ENCODE assay signal across 8 mouse cellular contexts in genomic region chr17:80060828-80061782, GRCm38 (mm10). TPM values are rescaled to one million over a fixed set of nuclear protein-coding genes. Genes with fewer than 3 reads are reported as not detected.
DNase-seq lines count a peak whose midpoint lies in the region; ATAC-seq and TF ChIP-seq lines count a peak whose summit lies in the region.

No protein-coding gene starts in this region.

- H3K27me3 ChIP-seq in hindbrain, embryonic 14.5 days (ENCODE audit: control insufficient read depth, insufficient read depth, low read length), result no peaks in the 10 kb centered on the region
- H3K27me3 ChIP-seq in limb, embryonic 14.5 days (ENCODE audit: control insufficient read depth, insufficient read depth, low read length), result no peaks in the 10 kb centered on the region
- no peaks in the 10 kb centered on the region for H3K27me3 ChIP-seq in midbrain, embryonic 15.5 days (replicated peaks)

- peak; percentile 31 for ATAC-seq in hindbrain, embryonic 14.5 days (ENCODE audit: low FRiP score)
- ATAC-seq in limb, embryonic 14.5 days (ENCODE audit: low FRiP score, low read depth), result no peak
- peak; percentile 32 for ATAC-seq in midbrain, embryonic 15.5 days (replicated peaks)

- no peak for TF ChIP-seq POLR2A in limb, embryonic 14.5 days (IDR thresholded peaks at IDR 0.05; ENCODE audit: borderline replicate concordance, extremely low read depth, insufficient read depth, insufficient read length)

- H3K4me1 ChIP-seq in hindbrain, embryonic 14.5 days (replicated peaks; ENCODE audit: control insufficient read depth, insufficient read depth, low read length), result peaks cover 33% of the 10 kb centered on the region
- H3K4me1 ChIP-seq in limb, embryonic 14.5 days (ENCODE audit: control insufficient read depth, insufficient read depth, low read length), result peaks cover 18% of the 10 kb centered on the region
- H3K4me1 ChIP-seq in midbrain, embryonic 15.5 days, result peaks cover 36% of the 10 kb centered on the region

- DNase-seq in layer of hippocampus, adult 11-12 months (ENCODE audit: low spot score), result peak; percentile 39
- DNase-seq in layer of hippocampus, adult 9-11 months, result no peak
- peak; percentile 23 for DNase-seq in cerebellum, adult 8-10 months
- peak; percentile 40 for DNase-seq in forelimb bud, embryonic 11.5 days (ENCODE audit: low read depth, low spot score)
- peak; percentile 39 for DNase-seq in hindbrain, embryonic 14.5 days (ENCODE audit: low spot score)
- DNase-seq in limb, embryonic 14.5 days (ENCODE audit: low spot score), result peak; percentile 44
- peak; percentile 24 to 34 for DNase-seq in spleen, postnatal 14 days (ENCODE audit: low spot score in 2 of 2)

- no peaks in the 10 kb centered on the region for H3K36me3 ChIP-seq in hindbrain, embryonic 14.5 days (replicated peaks; ENCODE audit: control insufficient read depth, insufficient read depth)
- H3K36me3 ChIP-seq in limb, embryonic 14.5 days (ENCODE audit: control insufficient read depth, insufficient read depth, low read length), result no peaks in the 10 kb centered on the region
- no peaks in the 10 kb centered on the region for H3K36me3 ChIP-seq in midbrain, embryonic 15.5 days (replicated peaks)

- under 1% methylated on average over 81 of the region's 83 CpGs for WGBS in hindbrain, embryonic 14.5 days
- under 1% methylated on average over 37 of the region's 83 CpGs for WGBS in limb, embryonic 14.5 days
- WGBS in midbrain, embryonic 15.5 days, result under 1% methylated on average over 79 of the region's 83 CpGs

- peak overlapping the region; percentile 99 for H3K9ac ChIP-seq in hindbrain, embryonic 14.5 days
- H3K9ac ChIP-seq in limb, embryonic 14.5 days (ENCODE audit: low read depth, low read length, severe bottlenecking), result peak overlapping the region; percentile 98
- H3K9ac ChIP-seq in midbrain, embryonic 15.5 days, result peak overlapping the region; percentile 74

- H3K4me3 ChIP-seq in hindbrain, embryonic 14.5 days (replicated peaks; ENCODE audit: low read length), result peak overlapping the region; percentile 99
- H3K4me3 ChIP-seq in limb, embryonic 14.5 days (replicated peaks; ENCODE audit: low read length), result peak overlapping the region; percentile 97
- peak overlapping the region; percentile 55 for H3K4me3 ChIP-seq in midbrain, embryonic 15.5 days

- no peaks in the 10 kb centered on the region for H3K9me3 ChIP-seq in hindbrain, embryonic 14.5 days (ENCODE audit: control insufficient read depth, low read length)
- no peaks in the 10 kb centered on the region for H3K9me3 ChIP-seq in limb, embryonic 14.5 days (ENCODE audit: control insufficient read depth, low read length)
- no peaks in the 10 kb centered on the region for H3K9me3 ChIP-seq in midbrain, embryonic 15.5 days

- peak overlapping the region; percentile 96 for H3K27ac ChIP-seq in hindbrain, embryonic 14.5 days
- H3K27ac ChIP-seq in limb, embryonic 14.5 days (replicated peaks; ENCODE audit: low read depth, low read length), result peak overlapping the region; percentile 99
- peak overlapping the region; percentile 97 for H3K27ac ChIP-seq in midbrain, embryonic 15.5 days

- peak overlapping the region; percentile 76 for H3K4me2 ChIP-seq in hindbrain, embryonic 14.5 days (replicated peaks)
- peak overlapping the region; percentile 74 for H3K4me2 ChIP-seq in limb, embryonic 14.5 days (replicated peaks; ENCODE audit: low read depth, low read length, severe bottlenecking)
- H3K4me2 ChIP-seq in midbrain, embryonic 15.5 days, result peak overlapping the region; percentile 73

RNA-seq across cellular contexts. Expression of gene Hnrnpll, which starts 1.0 kb away (rescaled TPM):
- 62.7 and 75.2 TPM in 2 replicates for polyA plus RNA-seq in hindbrain, embryonic 14.5 days (2014; fragmentation: Nextera tagmentation; extraction: Ambion mirVana)
- polyA plus RNA-seq in limb, embryonic 14.5 days (2012; rRNA removed), result 66.4 and 71.4 TPM in 2 replicates
- polyA plus RNA-seq in limb, embryonic 14.5 days (2014; fragmentation: Nextera tagmentation; extraction: Ambion mirVana), result 58.0 and 66.8 TPM in 2 replicates
- 63.7 and 65.5 TPM in 2 replicates for polyA plus RNA-seq in midbrain, embryonic 15.5 days (2015; fragmentation: Nextera tagmentation; extraction: Ambion mirVana)
